Mouse (Mus musculus): ENCODE measurements around the gene Slc34a1.
"Not testable (repeated sequence)": the region's sequence is repeated elsewhere in the genome, so short reads cannot be mapped to it uniquely, and the experiment has no call there.

Slc34a1 gene

GRCm38 (mm10) chr13:55404853-55405782, 7.1 kb downstream of the Slc34a1 start:
- DNase-seq, result peak; percentile 89

GRCm38 (mm10) chr13:55405783-55406390, 7.9 kb downstream of the Slc34a1 start:
- DNase-seq, result no peak

- no peak for DNase-seq
Measured at GRCm38 (mm10) chr13:55407341-55407740, 9.4 kb downstream of the Slc34a1 start.

- DNase-seq, result no peak
Measured at GRCm38 (mm10) chr13:55408546-55409120, 10.6 kb downstream of the Slc34a1 start.

GRCm38 (mm10) chr13:55411826-55412225, 13.8 kb downstream of the Slc34a1 start:
- DNase-seq, result no peak

- DNase-seq, result no peak
Measured at GRCm38 (mm10) chr13:55412643-55413307, 14.8 kb downstream of the Slc34a1 start.

GRCm38 (mm10) chr13:55413333-55413732, 15.3 kb downstream of the Slc34a1 start:
- DNase-seq, result no peak

- DNase-seq, result no peak
Measured at GRCm38 (mm10) chr13:55414743-55415380, 16.9 kb downstream of the Slc34a1 start, which contains the start of gene Pfn3. Pfn3 (minus strand) TSS chr13:55415232.

GRCm38 (mm10) chr13:55418004-55418403, 20.0 kb downstream of the Slc34a1 start:
- peak; percentile 93 for DNase-seq

GRCm38 (mm10) chr13:55419142-55419541, 21.2 kb downstream of the Slc34a1 start:
- no peak for DNase-seq

- no peak for DNase-seq
Measured at GRCm38 (mm10) chr13:55420018-55420932, 22.3 kb downstream of the Slc34a1 start.

- peak; percentile 89 for DNase-seq
Measured at GRCm38 (mm10) chr13:55420933-55421800, 23.2 kb downstream of the Slc34a1 start.

- no peak for DNase-seq
Measured at GRCm38 (mm10) chr13:55426613-55427012, 28.6 kb downstream of the Slc34a1 start, which contains the start of gene F12. F12 (minus strand) TSS chr13:55426793.

GRCm38 (mm10) chr13:55429226-55429888, 31.4 kb downstream of the Slc34a1 start:
- DNase-seq, result no peak

GRCm38 (mm10) chr13:55430566-55430965, 32.6 kb downstream of the Slc34a1 start:
- no peak for DNase-seq

- DNase-seq, result peak; percentile 74
Measured at GRCm38 (mm10) chr13:55431889-55432685, 34.1 kb downstream of the Slc34a1 start.

GRCm38 (mm10) chr13:55437111-55437629, 39.2 kb downstream of the Slc34a1 start:
- not testable (repeated sequence) for DNase-seq

GRCm38 (mm10) chr13:55443799-55444285, 45.9 kb downstream of the Slc34a1 start:
- DNase-seq, result no peak

Data from thymus, postnatal 25 days (tissue).